Mouse (Mus musculus) kidney, embryonic 14.5 days (tissue): ENCODE results near the gene P2rx1. TPM values are rescaled to one million over a fixed set of nuclear protein-coding genes. Genes with fewer than 3 reads are reported as not detected.

Source experiments
- ATAC-seq: fragments of 200-750 bp; cut with Nextera tagmentation; 2 replicates; pipeline ENCODE4 v1.8.0; 2017; ENCODE audit warnings: moderate number of reproducible peaks, mild to moderate bottlenecking, moderate TSS enrichment, moderate library complexity; ENCODE audit not compliant: low FRiP score, low TSS enrichment
- H3K27ac ChIP-seq: fragments of 300-500 bp; sonication (generic); 2 replicates; pipeline ENCODE4 v1.5.1; 2014; ENCODE audit warnings: low read depth, mild to moderate bottlenecking, low read length, moderate library complexity, mixed read lengths
- H3K27me3 ChIP-seq: fragments of 300-500 bp; sonication (generic); 2 replicates; pipeline ENCODE4 v1.6.1; 2014; ENCODE audit warnings: mild to moderate bottlenecking, low read length; ENCODE audit not compliant: control insufficient read depth, insufficient read depth
- H3K36me3 ChIP-seq: fragments of 300-500 bp; sonication (generic); 2 replicates; pipeline ENCODE4 v1.6.1; 2014; ENCODE audit warnings: low read length, mixed read lengths; ENCODE audit not compliant: control insufficient read depth, insufficient read depth
- H3K4me1 ChIP-seq: fragments of 300-500 bp; sonication (generic); 2 replicates; pipeline ENCODE4 v1.6.1; 2014; ENCODE audit warnings: low read length, mixed read lengths; ENCODE audit not compliant: control insufficient read depth, insufficient read depth
- H3K4me2 ChIP-seq: fragments of 300-500 bp; sonication (generic); replicated peaks from 2 replicates; pipeline ENCODE4 v1.6.1; 2014; ENCODE audit warnings: low read depth, mild to moderate bottlenecking, low read length
- H3K4me3 ChIP-seq: fragments of 300-500 bp; sonication (generic); 2 replicates; pipeline ENCODE4 v1.5.1; 2014; ENCODE audit warnings: mild to moderate bottlenecking, low read length
- H3K9ac ChIP-seq: fragments of 300-500 bp; sonication (generic); 2 replicates; pipeline ENCODE4 v1.6.1; 2014; ENCODE audit warnings: low read depth, mild to moderate bottlenecking, low read length, moderate library complexity
- H3K9me3 ChIP-seq: fragments of 300-500 bp; sonication (generic); 2 replicates; pipeline ENCODE4 v1.6.1; 2016; ENCODE audit warnings: low read length; ENCODE audit not compliant: control insufficient read depth
- WGBS: fragments of 180-500 bp; shearing (Covaris S2); extraction: QIAGEN DNeasy Blood & Tissue Kit; methylation state at CpG from one replicate; pipeline ENCODE4 v1.1.7; 2014; 5-methylcytosine and 5-hydroxymethylcytosine counted together
- polyA plus RNA-seq: library from polyadenylated mRNA; unstranded; fragments of >200 nt; fragmentation: Nextera tagmentation; extraction: Ambion mirVana; gene quantifications from 2 replicates; pipeline ENCODE4 v1.2.1, GENCODE M21; 2014

The P2rx1 gene
- polyA plus RNA-seq, 1 experiment from 2014 or later, result 0.76 TPM

DNA sequence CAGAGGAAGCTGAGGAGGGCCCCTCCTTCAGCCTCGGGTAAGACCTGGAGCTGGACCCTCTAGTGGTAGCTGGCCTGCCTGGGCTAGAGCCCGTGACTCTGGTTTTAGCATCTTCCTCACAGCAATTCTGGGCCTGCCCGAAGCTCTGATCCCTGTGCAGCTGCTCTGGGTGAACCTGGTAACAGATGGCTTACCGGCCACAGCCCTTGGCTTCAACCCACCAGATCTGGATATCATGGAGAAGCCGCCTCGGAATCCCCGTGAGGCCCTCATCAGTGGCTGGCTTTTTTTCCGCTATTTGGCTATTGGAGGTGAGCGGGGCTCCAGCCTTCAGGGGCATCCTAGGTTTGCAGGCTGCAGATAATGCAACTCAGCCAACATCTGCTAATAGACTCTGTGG lies 16.4 kb upstream of the P2rx1 start:
- no peaks in the 10 kb centered on the region for H3K9me3 ChIP-seq
- no peaks in the 10 kb centered on the region; the same call in 1 of the 2 replicates for H3K27me3 ChIP-seq
- no peak overlapping the region for H3K9ac ChIP-seq
- ATAC-seq, result no peak
- H3K4me2 ChIP-seq, result no peak overlapping the region
- H3K27ac ChIP-seq, result no peak overlapping the region
- no peaks in the 10 kb centered on the region for H3K4me1 ChIP-seq
- no peaks in the 10 kb centered on the region for H3K36me3 ChIP-seq
- no peak overlapping the region for H3K4me3 ChIP-seq
- 92% methylated on average over 9 of the region's 9 CpGs for WGBS

DNA sequence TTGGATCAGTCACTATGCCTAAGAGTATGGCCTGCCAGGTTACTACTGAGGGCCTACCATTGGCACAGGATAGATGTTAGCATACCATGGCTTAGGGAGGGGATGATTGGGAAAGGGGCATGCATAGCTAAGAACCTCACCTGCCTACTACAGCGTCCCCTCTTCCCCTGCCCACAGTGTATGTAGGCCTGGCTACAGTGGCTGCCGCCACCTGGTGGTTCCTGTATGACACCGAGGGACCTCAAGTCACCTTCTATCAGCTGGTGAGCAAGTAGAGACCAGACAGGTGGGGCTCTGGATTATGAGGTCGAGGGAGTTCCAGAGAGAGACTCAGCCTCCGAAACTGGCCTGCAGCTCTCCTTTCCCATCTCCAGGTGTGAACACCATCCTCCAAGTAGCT lies 15.6 kb upstream of the P2rx1 start:
- Histone ChIP-seq H3K27me3 (no peaks in the 10 kb centered on the region), H3K4me1 (no peaks in the 10 kb centered on the region), H3K9ac (no peak overlapping the region), H3K27ac (no peak overlapping the region), H3K9me3 (no peaks in the 10 kb centered on the region), H3K4me2 (no peak overlapping the region), H3K4me3 (no peak overlapping the region), H3K36me3 (no peaks in the 10 kb centered on the region)
- WGBS, result 52% methylated on average over 5 of the region's 5 CpGs
- ATAC-seq, result 0 out of 2 replicates have a peak, but pooled peaks have one; percentile 17

DNA sequence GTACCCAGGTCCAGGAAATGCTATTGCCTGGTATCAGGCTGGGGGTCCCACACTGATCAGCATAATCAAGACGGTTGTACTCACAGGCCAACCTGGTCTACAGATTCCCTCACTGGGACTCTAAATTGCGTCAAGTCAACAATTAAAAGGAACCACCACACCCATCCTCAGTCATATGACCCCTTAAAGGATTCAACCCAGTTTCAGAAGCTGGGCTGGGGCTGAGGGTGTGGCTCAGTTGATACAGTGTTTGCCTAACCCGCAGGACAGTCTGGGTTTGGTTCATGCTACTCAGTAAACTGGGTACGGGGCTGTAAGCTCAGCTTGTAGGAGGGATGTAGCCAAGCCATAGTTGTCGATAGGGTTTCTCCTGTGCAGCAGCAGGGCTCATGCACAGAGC lies 12.2 kb upstream of the P2rx1 start:
- no peak for ATAC-seq
- H3K27ac ChIP-seq, result no peak overlapping the region
- H3K4me2 ChIP-seq, result no peak overlapping the region
- H3K9ac ChIP-seq, result no peak overlapping the region
- no peaks in the 10 kb centered on the region for H3K36me3 ChIP-seq
- H3K4me1 ChIP-seq, result peaks cover 7% of the 10 kb centered on the region; the same call in 1 of the 2 replicates
- no peaks in the 10 kb centered on the region for H3K27me3 ChIP-seq
- H3K9me3 ChIP-seq, result no peaks in the 10 kb centered on the region
- H3K4me3 ChIP-seq, result no peak overlapping the region
- WGBS, result 85% methylated on average over 5 of the region's 5 CpGs

DNA sequence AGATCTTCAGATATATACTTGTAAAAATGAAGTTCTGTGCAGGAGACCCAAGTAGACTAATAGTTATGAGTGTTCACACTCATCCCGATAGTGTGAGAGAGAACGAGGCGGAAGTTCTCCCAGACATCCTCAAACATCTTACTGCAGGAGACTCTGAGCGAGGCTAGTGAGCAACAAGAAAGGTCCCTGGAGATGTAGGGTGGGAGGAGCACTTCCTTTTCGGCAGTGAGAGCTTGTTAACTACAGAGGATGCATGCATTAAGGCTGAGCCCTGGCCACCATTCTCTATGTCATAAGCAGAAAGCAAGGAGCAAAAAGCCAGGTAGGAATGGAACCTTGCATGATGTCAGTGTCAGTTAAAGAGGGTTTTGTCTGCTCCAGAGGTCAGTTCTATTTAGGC lies 11.7 kb upstream of the P2rx1 start:
- Histone ChIP-seq H3K27me3 (no peaks in the 10 kb centered on the region), H3K36me3 (no peaks in the 10 kb centered on the region), H3K4me2 (no peak overlapping the region), H3K9me3 (no peaks in the 10 kb centered on the region), H3K27ac (no peak overlapping the region), H3K9ac (no peak overlapping the region), H3K4me1 (peaks cover 11% of the 10 kb centered on the region), H3K4me3 (no peak overlapping the region)
- no peak for ATAC-seq
- WGBS, result 63% methylated on average over 5 of the region's 5 CpGs

DNA sequence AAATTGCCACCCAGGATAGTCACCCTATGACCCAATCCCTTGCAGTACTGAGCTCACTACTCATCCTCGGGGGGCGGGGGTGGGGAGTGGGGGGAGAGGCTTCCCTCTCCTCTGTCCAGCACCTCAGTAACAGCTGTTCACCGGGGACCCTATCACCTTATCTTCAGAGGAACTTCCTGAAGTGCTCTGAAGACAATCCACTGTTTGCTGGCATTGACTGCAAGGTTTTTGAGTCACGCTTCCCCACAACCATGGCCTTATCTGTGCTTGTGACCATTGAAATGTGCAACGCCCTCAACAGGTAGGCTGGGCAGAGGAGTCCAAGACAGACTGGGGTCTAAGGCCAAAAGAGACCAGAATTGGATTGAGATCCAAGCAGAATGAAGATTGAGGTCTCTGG lies 11.1 kb upstream of the P2rx1 start:
- Histone ChIP-seq H3K9me3 (no peaks in the 10 kb centered on the region), H3K27ac (no peak overlapping the region), H3K4me3 (no peak overlapping the region), H3K4me2 (no peak overlapping the region), H3K27me3 (no peaks in the 10 kb centered on the region), H3K9ac (no peak overlapping the region), H3K4me1 (peaks cover 14% of the 10 kb centered on the region), H3K36me3 (no peaks in the 10 kb centered on the region)
- no peak for ATAC-seq
- 75% methylated on average over 5 of the region's 5 CpGs for WGBS

DNA sequence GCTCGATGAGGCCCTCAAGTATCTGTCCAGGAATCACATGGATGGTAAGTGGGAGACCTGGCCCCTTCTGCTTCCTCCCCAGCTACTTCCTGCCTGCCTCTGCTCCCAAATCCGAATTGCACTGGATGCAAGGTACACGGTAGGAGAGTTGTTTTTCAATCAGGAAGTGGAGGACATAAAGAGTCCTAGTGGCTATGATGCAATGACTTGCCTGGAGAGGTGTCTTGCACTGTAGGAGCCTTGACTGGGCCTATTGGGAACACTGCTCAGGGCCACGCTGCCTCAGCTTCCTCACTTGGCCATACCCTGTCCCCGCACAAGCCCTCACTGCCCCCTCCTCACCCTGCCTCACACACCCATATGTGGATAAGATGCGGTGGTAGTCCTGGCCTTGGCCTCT lies 9.9 kb upstream of the P2rx1 start:
- Histone ChIP-seq H3K9ac (no peak overlapping the region), H3K27me3 (no peaks in the 10 kb centered on the region), H3K4me1 (peaks cover 14% of the 10 kb centered on the region), H3K36me3 (no peaks in the 10 kb centered on the region), H3K4me3 (no peak overlapping the region), H3K27ac (no peak overlapping the region), H3K9me3 (no peaks in the 10 kb centered on the region), H3K4me2 (no peak overlapping the region)
- ATAC-seq, result no peak
- WGBS, result 67% methylated on average over 6 of the region's 6 CpGs

DNA sequence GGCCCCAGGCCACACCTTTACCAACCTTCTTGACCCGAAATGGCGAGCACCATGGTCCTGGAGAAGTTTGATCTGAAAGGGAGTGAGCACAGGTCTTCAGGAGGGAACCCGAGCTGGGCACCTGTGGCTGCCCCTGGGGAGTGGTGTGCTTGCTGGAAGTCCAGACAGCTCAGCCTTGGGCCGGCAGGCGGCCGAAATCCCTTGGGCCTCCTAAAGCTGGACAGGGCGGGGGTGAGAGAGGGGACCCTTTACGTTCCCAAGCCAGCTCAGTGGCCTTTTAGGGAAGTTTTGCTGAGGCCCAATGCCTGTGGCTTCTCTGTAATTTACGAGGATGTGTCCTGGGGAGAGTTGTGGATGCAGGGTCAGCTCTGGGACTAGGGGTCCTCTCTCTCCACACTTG lies 8.2 kb upstream of the P2rx1 start:
- Histone ChIP-seq H3K36me3 (no peaks in the 10 kb centered on the region), H3K4me3 (no peak overlapping the region), H3K27me3 (no peaks in the 10 kb centered on the region), H3K4me2 (no peak overlapping the region), H3K9me3 (no peaks in the 10 kb centered on the region), H3K27ac (no peak overlapping the region), H3K4me1 (peaks cover 14% of the 10 kb centered on the region), H3K9ac (no peak overlapping the region)
- WGBS, result 59% methylated on average over 9 of the region's 9 CpGs
- no peak for ATAC-seq

DNA sequence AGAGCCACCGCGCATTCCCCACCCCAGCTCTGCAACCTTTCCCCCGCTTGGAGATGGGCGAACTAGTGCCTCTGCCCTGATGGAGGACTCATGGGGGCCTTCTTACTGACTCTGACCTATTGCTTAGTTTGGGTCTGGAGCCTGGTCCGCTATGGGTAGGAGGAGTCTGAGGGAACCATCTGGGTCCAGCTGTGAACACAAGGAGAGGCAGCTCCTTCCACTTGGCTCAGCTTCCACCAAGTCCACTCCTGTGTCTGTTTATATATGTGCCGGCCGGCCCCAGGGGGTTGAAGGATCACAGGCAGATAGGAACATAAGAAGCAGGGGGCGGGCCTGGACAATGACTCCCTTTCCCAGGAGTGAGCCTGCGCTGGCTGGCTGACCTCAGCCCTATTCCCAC lies 6.9 kb upstream of the P2rx1 start:
- Histone ChIP-seq H3K27ac (peak overlapping the region; percentile 47; the same call in 1 of the 2 replicates), H3K9ac (no peak overlapping the region), H3K4me3 (no peak overlapping the region), H3K9me3 (no peaks in the 10 kb centered on the region), H3K36me3 (no peaks in the 10 kb centered on the region), H3K4me1 (peaks cover 14% of the 10 kb centered on the region), H3K4me2 (no peak overlapping the region), H3K27me3 (no peaks in the 10 kb centered on the region)
- 33% methylated on average over 9 of the region's 9 CpGs for WGBS
- peak; percentile 63 for ATAC-seq

DNA sequence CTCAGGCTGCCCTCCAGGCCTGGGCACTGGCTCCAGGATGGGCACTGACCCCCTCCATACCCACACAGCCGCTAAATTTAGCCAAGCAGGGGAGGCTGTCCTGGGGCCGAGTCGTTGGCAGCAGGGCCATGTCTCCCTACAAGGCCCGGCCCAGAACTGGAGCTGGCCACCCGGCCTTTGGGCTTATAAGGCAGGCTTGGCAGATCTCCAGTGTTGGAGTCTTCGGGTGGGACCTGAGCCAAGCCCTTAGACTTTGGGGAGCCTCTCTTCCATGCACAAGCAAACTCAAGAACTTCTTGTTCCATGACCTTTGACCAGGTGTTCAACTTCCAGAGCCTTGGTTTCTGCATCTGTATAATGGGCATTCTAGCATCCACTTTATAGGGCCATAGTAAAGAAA lies 2.6 kb upstream of the P2rx1 start:
- no peak overlapping the region for H3K4me2 ChIP-seq
- H3K27me3 ChIP-seq, result no peaks in the 10 kb centered on the region
- H3K9ac ChIP-seq, result no peak overlapping the region
- no peaks in the 10 kb centered on the region for H3K36me3 ChIP-seq
- 91% methylated on average over 6 of the region's 6 CpGs for WGBS
- no peaks in the 10 kb centered on the region for H3K9me3 ChIP-seq
- ATAC-seq, result no peak
- peaks cover 16% of the 10 kb centered on the region for H3K4me1 ChIP-seq
- no peak overlapping the region for H3K4me3 ChIP-seq
- H3K27ac ChIP-seq, result no peak overlapping the region

DNA sequence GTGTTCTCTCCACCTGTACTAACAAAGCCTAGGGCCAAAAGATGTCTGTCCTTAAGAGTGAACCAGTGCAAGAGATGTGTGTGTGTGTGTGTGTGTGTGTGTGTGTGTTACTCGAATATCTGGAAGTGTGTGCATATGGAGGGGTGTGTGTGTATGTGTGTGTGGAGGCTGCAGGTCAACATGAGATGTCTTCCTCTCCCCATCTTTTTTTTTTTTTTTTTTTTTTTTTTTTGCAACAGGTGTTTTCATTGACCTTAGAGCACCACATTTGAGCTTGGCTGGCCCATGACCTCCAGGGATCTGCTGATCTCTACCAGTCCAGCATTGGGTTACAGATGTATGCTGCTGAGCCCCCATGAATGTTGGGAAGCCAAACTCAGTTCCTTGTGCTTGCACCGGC lies 2.1 kb upstream of the P2rx1 start:
- Histone ChIP-seq H3K9me3 (no peaks in the 10 kb centered on the region), H3K36me3 (no peaks in the 10 kb centered on the region), H3K27ac (no peak overlapping the region), H3K27me3 (no peaks in the 10 kb centered on the region), H3K4me1 (peaks cover 16% of the 10 kb centered on the region), H3K4me3 (no peak overlapping the region), H3K4me2 (no peak overlapping the region), H3K9ac (no peak overlapping the region)
- 87% methylated on average over 2 of the region's 2 CpGs for WGBS
- ATAC-seq, result no peak
